Mouse (Mus musculus) megakaryocyte progenitor cell, adult 5-6 weeks (primary cell): ENCODE measurements at regions not wholly inside any gene's neighbourhood (a gene's known extent, or its start where the extent isn't known, plus 50 kb on each side); places are given as distances from the start of the nearest gene placed in this dataset.

Experiments
- ATAC-seq: replicated peaks from 2 replicates; pipeline ENCODE4 v1.8.0; 2016; ENCODE audit warnings: mild to moderate bottlenecking, moderate TSS enrichment, inconsistent platforms; ENCODE audit not compliant: poor library complexity

DNA sequence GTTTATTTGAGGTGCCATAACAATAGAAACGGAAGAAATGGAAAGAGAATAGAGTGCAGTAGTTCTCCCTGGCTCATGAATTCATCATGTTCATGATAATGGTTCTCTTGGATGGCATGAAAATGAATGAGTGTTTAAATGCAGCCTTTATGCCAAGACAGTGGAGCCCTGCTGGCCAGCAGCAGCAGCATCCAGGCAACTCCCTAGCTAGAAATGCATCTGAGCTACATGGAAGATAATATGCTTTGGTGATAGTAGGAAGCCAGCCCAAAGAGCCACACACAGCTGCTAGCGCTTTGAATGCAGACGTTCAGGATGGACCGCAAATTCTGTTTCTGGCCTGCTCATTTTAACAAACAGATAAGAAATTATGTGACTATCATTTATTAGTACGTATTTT, 60.4 kb upstream of the Thsd7a start:
- no peak for ATAC-seq
